Mouse (Mus musculus) layer of hippocampus, adult 2 months (tissue): ENCODE measurements around the gene Tbc1d16. TPM values are rescaled to one million over a fixed set of nuclear protein-coding genes. Genes with fewer than 3 reads are reported as not detected.

Experiments used
- DNase-seq, 2 experiments: peaks; one replicate each; pipeline ENCODE4 v3.0.0; 2022; ENCODE audit warnings: low spot score in 2 of 2
- H3K27ac ChIP-seq: fragments of 200-600 bp; 2 replicates; pipeline ENCODE4 v1.8.1; 2022
- H3K4me3 ChIP-seq: fragments of 200-600 bp; 2 replicates; pipeline ENCODE4 v1.8.1; 2022; ENCODE audit warnings: mild to moderate bottlenecking
- CTCF ChIP-seq: fragments of 200-600 bp; conservative IDR thresholded peaks from 2 replicates; pipeline ENCODE4 v1.8.1; 2022; ENCODE audit warnings: antibody characterized with exemption, mild to moderate bottlenecking, moderate library complexity
- total RNA-seq, 2 experiments: library from RNA; stranded (reverse); gene quantifications; 2 replicates each; pipeline ENCODE4 v1.2.3; 2021

Tbc1d16 gene
- total RNA-seq, 2 experiments from 2014 or later: 44.0 to 44.1 TPM

- 0 out of 2 replicates have a peak overlapping the region, but pooled peaks have one; percentile 47 for H3K27ac ChIP-seq
- peak overlapping the region; percentile 10; the same call in 1 of the 2 replicates for H3K4me3 ChIP-seq
- TF ChIP-seq CTCF: no peak
- peak in 1 of 2 experiments; percentile 69 for DNase-seq
Observed at GRCm38 (mm10) chr11:119210321-119211100, 17.8 kb downstream of the Tbc1d16 start.

GRCm38 (mm10) chr11:119209371-119210025 is 18.8 kb downstream of the Tbc1d16 start:
- TF ChIP-seq CTCF: no peak
- DNase-seq: peak in 1 of 2 experiments; percentile 37
- H3K27ac ChIP-seq: no peak overlapping the region; the same call in 1 of the 2 replicates
- H3K4me3 ChIP-seq: no peak overlapping the region

- DNase-seq: no peak
- no peak for TF ChIP-seq CTCF
- Histone ChIP-seq H3K4me3 (no peak overlapping the region), H3K27ac (no peak overlapping the region; the same call in 1 of the 2 replicates)
Observed at GRCm38 (mm10) chr11:119208870-119209370, 19.4 kb downstream of the Tbc1d16 start.

- no peak overlapping the region for H3K4me3 ChIP-seq
- TF ChIP-seq CTCF: no peak
- no peak for DNase-seq
Observed at GRCm38 (mm10) chr11:119207986-119208385, 20.3 kb downstream of the Tbc1d16 start.

GRCm38 (mm10) chr11:119206562-119206961 is 21.7 kb downstream of the Tbc1d16 start:
- TF ChIP-seq CTCF: peak; percentile 97
- Histone ChIP-seq H3K27ac (no peak overlapping the region), H3K4me3 (no peak overlapping the region)
- DNase-seq: peak in 1 of 2 experiments; percentile 75

More at GRCm38 (mm10) chr11:119207986-119208385, 20.3 kb downstream of the Tbc1d16 start:
- no peak overlapping the region for H3K27ac ChIP-seq

GRCm38 (mm10) chr11:119205738-119206137 is 22.6 kb downstream of the Tbc1d16 start:
- no peak for DNase-seq
- no peak for TF ChIP-seq CTCF
- Histone ChIP-seq H3K4me3 (no peak overlapping the region), H3K27ac (no peak overlapping the region)

- Histone ChIP-seq H3K27ac (no peak overlapping the region), H3K4me3 (no peak overlapping the region)
- peak; percentile 93 for TF ChIP-seq CTCF
- peak in 1 of 2 experiments; percentile 50 for DNase-seq
Observed at GRCm38 (mm10) chr11:119203423-119203822, 24.9 kb downstream of the Tbc1d16 start.

- Histone ChIP-seq H3K27ac (no peak overlapping the region), H3K4me3 (no peak overlapping the region)
- TF ChIP-seq CTCF: no peak; the same call in 1 of the 2 replicates
- DNase-seq: no peak
Observed at GRCm38 (mm10) chr11:119199233-119199601, 29.1 kb downstream of the Tbc1d16 start.

GRCm38 (mm10) chr11:119198564-119199232 is 29.6 kb downstream of the Tbc1d16 start:
- TF ChIP-seq CTCF: peak; percentile 83
- DNase-seq: peak; percentile 57 to 75
- no peak overlapping the region for H3K27ac ChIP-seq
- peak overlapping the region; percentile 5 for H3K4me3 ChIP-seq

GRCm38 (mm10) chr11:119197618-119198563 is 30.4 kb downstream of the Tbc1d16 start:
- no peak overlapping the region for H3K27ac ChIP-seq
- peak overlapping the region; percentile 5 for H3K4me3 ChIP-seq
- no peak for TF ChIP-seq CTCF
- peak; percentile 31 to 42 for DNase-seq

GRCm38 (mm10) chr11:119192605-119193004 is 35.7 kb downstream of the Tbc1d16 start:
- no peak for DNase-seq
- no peak for TF ChIP-seq CTCF
- H3K27ac ChIP-seq: no peak overlapping the region
- no peak overlapping the region for H3K4me3 ChIP-seq

- no peak for TF ChIP-seq CTCF
- no peak for DNase-seq
- H3K4me3 ChIP-seq: no peak overlapping the region
- H3K27ac ChIP-seq: no peak overlapping the region
Observed at GRCm38 (mm10) chr11:119192176-119192575, 36.1 kb downstream of the Tbc1d16 start.
